Mouse (Mus musculus): ENCODE measurements around the gene Unc13b. TPM values are rescaled to one million over a fixed set of nuclear protein-coding genes. Genes with fewer than 3 reads are reported as not detected.

The Unc13b gene
- polyA plus RNA-seq, 1 experiment from 2014 or later: 5.4 TPM

DNA sequence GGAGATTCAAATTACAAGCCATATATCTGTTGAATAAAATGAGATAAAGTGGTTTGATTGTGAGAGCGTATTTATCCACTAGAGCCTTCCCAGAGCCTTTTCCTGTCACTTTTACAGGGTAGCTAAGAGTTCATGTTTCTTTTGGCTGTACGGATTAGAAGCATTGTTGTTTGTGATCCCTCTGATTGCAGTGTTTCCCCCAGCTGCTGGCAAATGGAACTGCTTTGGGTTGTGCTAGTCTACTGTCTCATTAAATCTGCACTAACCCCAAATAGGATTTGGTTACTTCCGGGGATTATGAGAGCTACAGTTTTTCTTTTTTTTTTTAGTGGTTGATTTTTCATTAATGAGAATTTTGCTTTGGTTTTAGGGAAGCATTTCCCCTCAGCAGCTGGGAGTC is 1.5 kb downstream of the Unc13b start:
- Histone ChIP-seq H3K27ac (ENCODE audit: low read length) (no peak overlapping the region), H3K4me2 (ENCODE audit: low read depth, low read length) (no peak overlapping the region), H3K36me3 (ENCODE audit: control insufficient read depth, insufficient read depth, low read length) (no peaks in the 10 kb centered on the region), H3K9me3 (ENCODE audit: control insufficient read depth, low read length) (no peaks in the 10 kb centered on the region), H3K4me3 (ENCODE audit: low read length) (no peak overlapping the region), H3K9ac (ENCODE audit: low read length) (no peak overlapping the region), H3K27me3 (ENCODE audit: control insufficient read depth, insufficient read depth, low read depth, low read length) (peaks cover 13% of the 10 kb centered on the region), H3K4me1 (replicated peaks; ENCODE audit: control insufficient read depth, insufficient read depth, low read length) (peaks cover 7% of the 10 kb centered on the region; the same call in 1 of the 2 replicates)
- WGBS: 46% methylated on average over 3 of the region's 3 CpGs
- no peak for ATAC-seq (ENCODE audit: low read depth)

- no peak for ATAC-seq (ENCODE audit: low read depth)
- Histone ChIP-seq H3K27ac (ENCODE audit: low read length) (no peak overlapping the region), H3K9me3 (ENCODE audit: control insufficient read depth, low read length) (no peaks in the 10 kb centered on the region), H3K9ac (ENCODE audit: low read length) (no peak overlapping the region), H3K4me1 (replicated peaks; ENCODE audit: control insufficient read depth, insufficient read depth, low read length) (no peaks in the 10 kb centered on the region), H3K36me3 (ENCODE audit: control insufficient read depth, insufficient read depth, low read length) (no peaks in the 10 kb centered on the region), H3K4me3 (ENCODE audit: low read length) (no peak overlapping the region), H3K4me2 (ENCODE audit: low read depth, low read length) (no peak overlapping the region), H3K27me3 (ENCODE audit: control insufficient read depth, insufficient read depth, low read depth, low read length) (no peaks in the 10 kb centered on the region)
- 92% methylated on average over 4 of the region's 4 CpGs for WGBS
Measured at GRCm38 (mm10) chr4:43065471-43065870, 6.7 kb downstream of the Unc13b start.

- no peak overlapping the region for H3K27ac ChIP-seq (ENCODE audit: low read length)
- no peak for ATAC-seq (ENCODE audit: low read depth)
- H3K4me1 ChIP-seq (replicated peaks; ENCODE audit: control insufficient read depth, insufficient read depth, low read length): no peaks in the 10 kb centered on the region
- H3K9me3 ChIP-seq (ENCODE audit: control insufficient read depth, low read length): no peaks in the 10 kb centered on the region
- H3K36me3 ChIP-seq (ENCODE audit: control insufficient read depth, insufficient read depth, low read length): no peaks in the 10 kb centered on the region
- H3K4me2 ChIP-seq (ENCODE audit: low read depth, low read length): no peak overlapping the region
- H3K9ac ChIP-seq (ENCODE audit: low read length): no peak overlapping the region
- no peak overlapping the region for H3K4me3 ChIP-seq (ENCODE audit: low read length)
- H3K27me3 ChIP-seq (ENCODE audit: control insufficient read depth, insufficient read depth, low read depth, low read length): no peaks in the 10 kb centered on the region
Measured at GRCm38 (mm10) chr4:43074923-43075322, 16.2 kb downstream of the Unc13b start.

- WGBS: 35% methylated on average over 7 of the region's 7 CpGs
- Histone ChIP-seq H3K4me2 (ENCODE audit: low read depth, low read length) (no peak overlapping the region), H3K9ac (ENCODE audit: low read length) (no peak overlapping the region), H3K9me3 (ENCODE audit: control insufficient read depth, low read length) (no peaks in the 10 kb centered on the region), H3K4me3 (ENCODE audit: low read length) (no peak overlapping the region), H3K27ac (ENCODE audit: low read length) (no peak overlapping the region), H3K4me1 (replicated peaks; ENCODE audit: control insufficient read depth, insufficient read depth, low read length) (no peaks in the 10 kb centered on the region), H3K36me3 (ENCODE audit: control insufficient read depth, insufficient read depth, low read length) (no peaks in the 10 kb centered on the region), H3K27me3 (ENCODE audit: control insufficient read depth, insufficient read depth, low read depth, low read length) (no peaks in the 10 kb centered on the region)
- ATAC-seq (ENCODE audit: low read depth): no peak
Measured at GRCm38 (mm10) chr4:43078071-43078718, 19.4 kb downstream of the Unc13b start.

- no peak for ATAC-seq (ENCODE audit: low read depth)
- H3K4me3 ChIP-seq (ENCODE audit: low read length): no peak overlapping the region
- 49% methylated on average over 2 of the region's 2 CpGs for WGBS
- H3K4me2 ChIP-seq (ENCODE audit: low read depth, low read length): no peak overlapping the region
- no peaks in the 10 kb centered on the region for H3K27me3 ChIP-seq (ENCODE audit: control insufficient read depth, insufficient read depth, low read depth, low read length)
- H3K27ac ChIP-seq (ENCODE audit: low read length): no peak overlapping the region
- no peaks in the 10 kb centered on the region for H3K9me3 ChIP-seq (ENCODE audit: control insufficient read depth, low read length)
- no peaks in the 10 kb centered on the region for H3K36me3 ChIP-seq (ENCODE audit: control insufficient read depth, insufficient read depth, low read length)
- no peak overlapping the region for H3K9ac ChIP-seq (ENCODE audit: low read length)
- no peaks in the 10 kb centered on the region for H3K4me1 ChIP-seq (replicated peaks; ENCODE audit: control insufficient read depth, insufficient read depth, low read length)
Measured at GRCm38 (mm10) chr4:43082458-43082857, 23.7 kb downstream of the Unc13b start.

GRCm38 (mm10) chr4:43089950-43090349 is 31.2 kb downstream of the Unc13b start:
- Histone ChIP-seq H3K27ac (ENCODE audit: low read length) (no peak overlapping the region), H3K9ac (ENCODE audit: low read length) (no peak overlapping the region), H3K36me3 (ENCODE audit: control insufficient read depth, insufficient read depth, low read length) (no peaks in the 10 kb centered on the region), H3K27me3 (ENCODE audit: control insufficient read depth, insufficient read depth, low read depth, low read length) (no peaks in the 10 kb centered on the region), H3K4me3 (ENCODE audit: low read length) (no peak overlapping the region), H3K4me2 (ENCODE audit: low read depth, low read length) (no peak overlapping the region), H3K9me3 (ENCODE audit: control insufficient read depth, low read length) (no peaks in the 10 kb centered on the region), H3K4me1 (replicated peaks; ENCODE audit: control insufficient read depth, insufficient read depth, low read length) (no peaks in the 10 kb centered on the region)
- WGBS: 80% methylated on average over 2 of the region's 2 CpGs
- no peak for ATAC-seq (ENCODE audit: low read depth)

- Histone ChIP-seq H3K27ac (ENCODE audit: low read length) (no peak overlapping the region), H3K4me3 (ENCODE audit: low read length) (no peak overlapping the region), H3K36me3 (ENCODE audit: control insufficient read depth, insufficient read depth, low read length) (no peaks in the 10 kb centered on the region), H3K27me3 (ENCODE audit: control insufficient read depth, insufficient read depth, low read depth, low read length) (no peaks in the 10 kb centered on the region), H3K9ac (ENCODE audit: low read length) (no peak overlapping the region), H3K4me1 (replicated peaks; ENCODE audit: control insufficient read depth, insufficient read depth, low read length) (no peaks in the 10 kb centered on the region), H3K9me3 (ENCODE audit: control insufficient read depth, low read length) (no peaks in the 10 kb centered on the region), H3K4me2 (ENCODE audit: low read depth, low read length) (no peak overlapping the region)
- no peak for ATAC-seq (ENCODE audit: low read depth)
- WGBS: 52% methylated on average over 4 of the region's 4 CpGs
Measured at GRCm38 (mm10) chr4:43091183-43091582, 32.4 kb downstream of the Unc13b start.

GRCm38 (mm10) chr4:43113491-43113890 is 54.7 kb downstream of the Unc13b start:
- no peak overlapping the region for H3K27ac ChIP-seq (ENCODE audit: low read length)
- ATAC-seq (ENCODE audit: low read depth): no peak
- no peak overlapping the region for H3K4me2 ChIP-seq (ENCODE audit: low read depth, low read length)
- H3K4me3 ChIP-seq (ENCODE audit: low read length): no peak overlapping the region
- H3K36me3 ChIP-seq (ENCODE audit: control insufficient read depth, insufficient read depth, low read length): no peaks in the 10 kb centered on the region
- no peak overlapping the region for H3K9ac ChIP-seq (ENCODE audit: low read length)
- no peaks in the 10 kb centered on the region for H3K4me1 ChIP-seq (replicated peaks; ENCODE audit: control insufficient read depth, insufficient read depth, low read length)
- no peaks in the 10 kb centered on the region for H3K9me3 ChIP-seq (ENCODE audit: control insufficient read depth, low read length)
- no peaks in the 10 kb centered on the region for H3K27me3 ChIP-seq (ENCODE audit: control insufficient read depth, insufficient read depth, low read depth, low read length)

GRCm38 (mm10) chr4:43114512-43114911 is 55.8 kb downstream of the Unc13b start:
- H3K4me2 ChIP-seq (ENCODE audit: low read depth, low read length): no peak overlapping the region
- WGBS: 79% methylated on average over 2 of the region's 2 CpGs

GRCm38 (mm10) chr4:43114946-43115345 is 56.2 kb downstream of the Unc13b start:
- H3K27me3 ChIP-seq (ENCODE audit: control insufficient read depth, insufficient read depth, low read depth, low read length): no peaks in the 10 kb centered on the region
- H3K9ac ChIP-seq (ENCODE audit: low read length): no peak overlapping the region
- no peaks in the 10 kb centered on the region for H3K9me3 ChIP-seq (ENCODE audit: control insufficient read depth, low read length)
- no peak overlapping the region for H3K27ac ChIP-seq (ENCODE audit: low read length)
- ATAC-seq (ENCODE audit: low read depth): no peak
- no peak overlapping the region for H3K4me3 ChIP-seq (ENCODE audit: low read length)
- no peaks in the 10 kb centered on the region for H3K36me3 ChIP-seq (ENCODE audit: control insufficient read depth, insufficient read depth, low read length)
- 11% methylated on average over 2 of the region's 2 CpGs for WGBS
- no peak overlapping the region for H3K4me2 ChIP-seq (ENCODE audit: low read depth, low read length)
- no peaks in the 10 kb centered on the region for H3K4me1 ChIP-seq (replicated peaks; ENCODE audit: control insufficient read depth, insufficient read depth, low read length)

More at GRCm38 (mm10) chr4:43114512-43114911, 55.8 kb downstream of the Unc13b start:
- no peak for ATAC-seq (ENCODE audit: low read depth)
- Histone ChIP-seq H3K9ac (ENCODE audit: low read length) (no peak overlapping the region), H3K4me3 (ENCODE audit: low read length) (no peak overlapping the region), H3K4me1 (replicated peaks; ENCODE audit: control insufficient read depth, insufficient read depth, low read length) (no peaks in the 10 kb centered on the region), H3K9me3 (ENCODE audit: control insufficient read depth, low read length) (no peaks in the 10 kb centered on the region), H3K27ac (ENCODE audit: low read length) (no peak overlapping the region), H3K27me3 (ENCODE audit: control insufficient read depth, insufficient read depth, low read depth, low read length) (no peaks in the 10 kb centered on the region), H3K36me3 (ENCODE audit: control insufficient read depth, insufficient read depth, low read length) (no peaks in the 10 kb centered on the region)

All from lung, embryonic 16.5 days (tissue).